In the genomic region with DNA sequence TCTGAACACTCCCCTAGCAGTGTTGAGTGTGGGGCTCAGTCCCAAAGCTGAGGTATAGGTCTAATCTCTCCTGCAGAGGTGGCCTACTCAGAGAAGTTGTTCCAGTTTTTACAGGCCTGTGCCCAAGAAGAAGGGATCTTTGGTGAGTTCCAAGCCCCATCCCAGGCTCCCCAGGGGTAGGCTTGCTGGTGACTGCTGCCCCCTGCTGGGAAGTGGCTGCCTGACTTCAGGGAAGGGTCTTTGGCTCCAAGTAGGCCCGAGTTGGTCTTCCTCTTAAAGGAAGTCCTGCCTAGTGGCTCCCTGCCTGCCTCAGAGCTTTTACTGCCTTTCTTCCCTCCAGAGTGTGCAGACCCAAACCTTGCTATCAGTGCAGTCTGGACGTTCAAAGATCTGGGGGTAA, we compare ENCODE assay signal across 10 mouse cellular contexts. TPM values are rescaled to one million over a fixed set of nuclear protein-coding genes. Genes with fewer than 3 reads are reported as not detected.
DNase-seq lines count a peak whose midpoint lies in the region; ATAC-seq and TF ChIP-seq lines count a peak whose summit lies in the region.
"Had no signal": no experiment of that assay in that cellular context is flagged by ENCODE, and none has a peak within 500 bp of the region (broad histone marks: within the 10 kb centered on the region; RNA-seq: fewer than 3 reads in every experiment).

No protein-coding gene starts in this region.

- no peak for TF ChIP-seq POLR2A in kidney, adult 2 months (IDR thresholded peaks at IDR 0.05; ENCODE audit: low read depth, low read length)

- no peaks in the 10 kb centered on the region for H3K27me3 ChIP-seq in kidney, adult 2 months (replicated peaks; ENCODE audit: control insufficient read depth, insufficient read depth, low read length)
- H3K27me3 ChIP-seq in kidney, embryonic 15.5 days = no peaks in the 10 kb centered on the region
- H3K27me3 ChIP-seq: embryonic facial prominence, embryonic 13.5 days; limb, embryonic 12.5 days had no signal

- no peak overlapping the region for H3K4me3 ChIP-seq in kidney, adult 2 months (ENCODE audit: insufficient read depth, low read depth, low read length)
- H3K4me3 ChIP-seq in kidney, embryonic 15.5 days (replicated peaks) = no peak overlapping the region
- H3K4me3 ChIP-seq: embryonic facial prominence, embryonic 13.5 days; limb, embryonic 12.5 days had no signal

- no peak for ATAC-seq in kidney, embryonic 15.5 days (replicated peaks; ENCODE audit: low FRiP score)

- H3K4me1 ChIP-seq in kidney, adult 2 months (ENCODE audit: control insufficient read depth, insufficient read depth, low read length) = no peaks in the 10 kb centered on the region; the same call in 1 of the 2 replicates
- no peaks in the 10 kb centered on the region for H3K4me1 ChIP-seq in kidney, embryonic 15.5 days
- H3K4me1 ChIP-seq: embryonic facial prominence, embryonic 13.5 days; limb, embryonic 12.5 days had no signal

- WGBS in kidney, adult 2 months = 33% methylated on average over 2 of the region's 2 CpGs
- WGBS in kidney, embryonic 15.5 days = 43% methylated on average over 2 of the region's 2 CpGs

- no peaks in the 10 kb centered on the region for H3K36me3 ChIP-seq in kidney, adult 2 months (ENCODE audit: control insufficient read depth, insufficient read depth, low read length)
- peaks cover 38% of the 10 kb centered on the region for H3K36me3 ChIP-seq in kidney, embryonic 15.5 days

- no peak overlapping the region for H3K9ac ChIP-seq in kidney, embryonic 15.5 days
- H3K9ac ChIP-seq: embryonic facial prominence, embryonic 13.5 days; limb, embryonic 12.5 days had no signal

- TF ChIP-seq CTCF in kidney, adult 2 months (conservative IDR thresholded peaks at IDR 0.05; ENCODE audit: insufficient read depth, insufficient read length, low read depth, low read length) = peak; percentile 68

- peak; percentile 54 for DNase-seq in kidney, adult 2 months
- peak; percentile 11 to 23 for DNase-seq in CD8-positive naive resting alpha-beta T cell, adult 2 months (ENCODE audit: low read depth in 2 of 2, low spot score in 2 of 2)
- peak; percentile 48 for DNase-seq in R1 (ENCODE audit: low read depth, low spot score)
- peak; percentile 64 for DNase-seq in kidney, postnatal 10 days
- DNase-seq in retina, embryonic 14.5 days (ENCODE audit: low spot score) = peak; percentile 55
- DNase-seq in right cerebral cortex, postnatal 14 days = no peak
- DNase-seq in cerebellum, adult 9-11 months = no peak

- no peaks in the 10 kb centered on the region for H3K9me3 ChIP-seq in kidney, embryonic 15.5 days (replicated peaks)
- H3K9me3 ChIP-seq: embryonic facial prominence, embryonic 13.5 days; limb, embryonic 12.5 days had no signal

- H3K4me2 ChIP-seq in kidney, embryonic 15.5 days = no peak overlapping the region
- H3K4me2 ChIP-seq: embryonic facial prominence, embryonic 13.5 days; limb, embryonic 12.5 days had no signal

- no peak overlapping the region for H3K27ac ChIP-seq in kidney, adult 2 months (ENCODE audit: insufficient read depth, low read depth, low read length)
- H3K27ac ChIP-seq in kidney, embryonic 15.5 days = no peak overlapping the region
- H3K27ac ChIP-seq: embryonic facial prominence, embryonic 13.5 days; limb, embryonic 12.5 days had no signal

RNA-seq across cellular contexts. Expression of gene Fahd2a, which starts 9.2 kb away (rescaled TPM):
- polyA plus RNA-seq in kidney, adult 2 months (2012; rRNA removed) = 71.9 and 86.5 TPM in 2 replicates
- polyA plus RNA-seq in kidney, embryonic 15.5 days (2015; fragmentation: Nextera tagmentation; extraction: Ambion mirVana) = 26.7 and 34.9 TPM in 2 replicates

RNA-seq across cellular contexts. Expression of gene Gpat2, which starts 10.1 kb away (rescaled TPM):
- 1.4 and 1.9 TPM in 2 replicates for polyA plus RNA-seq in kidney, adult 2 months (2012; rRNA removed)
- 0.30 TPM in 2 replicates for polyA plus RNA-seq in kidney, embryonic 15.5 days (2015; fragmentation: Nextera tagmentation; extraction: Ambion mirVana)

Comparison
In these comparisons a context has a peak if more than half of its experiments do, and no peak if none do; other contexts are left out.
1. DNase-seq: peak in kidney, adult 2 months (single experiment), CD8-positive naive resting alpha-beta T cell, adult 2 months (2 of 2), R1 (single experiment), kidney, postnatal 10 days (single experiment) and retina, embryonic 14.5 days (single experiment); none in right cerebral cortex, postnatal 14 days (single experiment) and cerebellum, adult 9-11 months (single experiment).